Mouse (Mus musculus) myocyte (in vitro differentiated cells): ENCODE measurements around the gene Tdrd5. TPM values are rescaled to one million over a fixed set of nuclear protein-coding genes. Genes with fewer than 3 reads are reported as not detected.

Experiments
- H3K27me3 ChIP-seq: one replicate; pipeline ENCODE4 v1.6.1; 2011; ENCODE audit not compliant: control insufficient read depth, insufficient read depth, insufficient read length
- H3K36me3 ChIP-seq: one replicate; pipeline ENCODE4 v1.6.1; 2011; ENCODE audit not compliant: control insufficient read depth, insufficient read depth
- H3K4me2 ChIP-seq: one replicate; pipeline ENCODE4 v1.6.1; 2011; ENCODE audit warnings: low read depth, control low read depth
- H3K4me3 ChIP-seq: one replicate; pipeline ENCODE4 v1.5.1; 2011; ENCODE audit warnings: mild to moderate bottlenecking, control low read depth, moderate library complexity
- H3K79me2 ChIP-seq: one replicate; pipeline ENCODE4 v1.6.1; 2011; ENCODE audit not compliant: control insufficient read depth, insufficient read depth
- H3ac ChIP-seq: one replicate; pipeline ENCODE4 v1.6.1; 2011; ENCODE audit not compliant: control insufficient read depth, insufficient read length
- CEBPB ChIP-seq: IDR thresholded peaks from 2 replicates; pipeline ENCODE4 v1.6.1; 2011; ENCODE audit warnings: mild to moderate bottlenecking, moderate library complexity; ENCODE audit not compliant: poor library complexity, insufficient read depth, severe bottlenecking
- E2F4 ChIP-seq: IDR thresholded peaks from one replicate; pipeline ENCODE4 v1.6.1; 2011; ENCODE audit warnings: mild to moderate bottlenecking, control low read depth, moderate library complexity; ENCODE audit not compliant: insufficient read depth
- MAX ChIP-seq: IDR thresholded peaks from one replicate; pipeline ENCODE4 v1.6.1; 2011; ENCODE audit warnings: low read depth, mild to moderate bottlenecking, control low read depth
- MYOD1 ChIP-seq, 3 experiments: IDR thresholded peaks; one replicate each; pipeline ENCODE4 v1.6.1; 2011; ENCODE audit warnings: control low read depth in 2 of 3, low read depth in 2 of 3, mild to moderate bottlenecking in 2 of 3, moderate library complexity in 1 of 3; ENCODE audit not compliant: insufficient read length in 2 of 3, control insufficient read depth in 1 of 3
- MYOG ChIP-seq, 3 experiments: IDR thresholded peaks; one replicate each; pipeline ENCODE4 v1.6.1; 2011; ENCODE audit warnings: control low read depth in 2 of 3, low read depth in 2 of 3, mild to moderate bottlenecking in 2 of 3; ENCODE audit not compliant: insufficient read length in 2 of 3, control insufficient read depth in 1 of 3, insufficient read depth in 1 of 3
- POLR2A ChIP-seq: IDR thresholded peaks from one replicate; pipeline ENCODE4 v1.6.1; 2011; ENCODE audit warnings: low read depth, mild to moderate bottlenecking, control low read depth, moderate library complexity; ENCODE audit not compliant: insufficient read length
- POLR2AphosphoS2 ChIP-seq: IDR thresholded peaks from one replicate; pipeline ENCODE4 v1.6.1; 2011; ENCODE audit warnings: low read depth, control low read depth; ENCODE audit not compliant: insufficient read length
- REST ChIP-seq: IDR thresholded peaks from one replicate; pipeline ENCODE4 v1.6.1; 2011; ENCODE audit warnings: mild to moderate bottlenecking, control low read depth, moderate library complexity; ENCODE audit not compliant: insufficient read depth, insufficient read length
- SRF ChIP-seq: IDR thresholded peaks from one replicate; pipeline ENCODE4 v1.6.1; 2011; ENCODE audit warnings: low read depth; ENCODE audit not compliant: control insufficient read depth, insufficient read length
- TCF12 ChIP-seq: IDR thresholded peaks from one replicate; pipeline ENCODE4 v1.6.1; 2011; ENCODE audit warnings: mild to moderate bottlenecking, control low read depth; ENCODE audit not compliant: poor library complexity, insufficient read depth, severe bottlenecking
- TCF3 ChIP-seq: IDR thresholded peaks from one replicate; pipeline ENCODE4 v1.6.1; 2011; ENCODE audit warnings: low read depth, control low read depth; ENCODE audit not compliant: insufficient read length
- USF1 ChIP-seq: IDR thresholded peaks from one replicate; pipeline ENCODE4 v1.6.1; 2011; ENCODE audit warnings: low read depth, mild to moderate bottlenecking, control low read depth, moderate library complexity
- polyA plus RNA-seq: library from polyadenylated mRNA; unstranded; fragments of >200 nt; fragmentation: generic; extraction: Trizol; gene quantifications from one replicate; pipeline ENCODE4 v1.2.1, GENCODE M21; 2012; ENCODE audit warnings: missing spikeins

Gene Tdrd5
- polyA plus RNA-seq, 1 experiment, result 0.05 TPM

DNA sequence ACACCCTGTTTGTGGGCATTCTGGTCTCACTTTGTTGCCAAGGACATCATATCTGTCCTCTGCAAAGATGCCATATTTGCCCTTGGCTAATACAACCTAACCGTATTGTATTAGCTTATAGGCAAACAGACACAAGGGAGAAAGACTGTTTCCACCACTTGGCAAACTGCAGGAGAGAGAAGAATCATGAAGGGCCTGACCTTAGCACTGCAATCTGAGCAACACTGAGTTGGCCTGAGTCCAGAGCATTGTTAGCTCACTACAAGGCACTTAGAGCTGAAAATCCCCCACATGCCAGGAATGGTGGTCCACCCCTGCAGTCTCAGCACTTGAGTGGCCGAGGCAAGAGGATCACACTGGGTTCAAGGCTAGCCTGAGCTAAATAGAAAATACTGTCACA lies 84.9 kb downstream of the Tdrd5 start:
- Histone ChIP-seq H3K36me3 (no peaks in the 10 kb centered on the region), H3K27me3 (no peaks in the 10 kb centered on the region), H3ac (no peak overlapping the region), H3K4me2 (no peak overlapping the region), H3K79me2 (no peaks in the 10 kb centered on the region), H3K4me3 (no peak overlapping the region)
- TF ChIP-seq POLR2A (no peak), MYOD1 (IDR thresholded peaks at IDR 0.05; ENCODE audit: control insufficient read depth in 1 of 3, insufficient read length in 2 of 3, low read depth in 2 of 3) (no peak), CEBPB (no peak), TCF12 (no peak), SRF (no peak), MYOG (IDR thresholded peaks at IDR 0.05; ENCODE audit: control insufficient read depth in 1 of 3, insufficient read depth in 1 of 3, insufficient read length in 2 of 3, low read depth in 2 of 3) (no peak), USF1 (no peak), POLR2AphosphoS2 (no peak), TCF3 (no peak), MAX (no peak), E2F4 (no peak), REST (no peak)

DNA sequence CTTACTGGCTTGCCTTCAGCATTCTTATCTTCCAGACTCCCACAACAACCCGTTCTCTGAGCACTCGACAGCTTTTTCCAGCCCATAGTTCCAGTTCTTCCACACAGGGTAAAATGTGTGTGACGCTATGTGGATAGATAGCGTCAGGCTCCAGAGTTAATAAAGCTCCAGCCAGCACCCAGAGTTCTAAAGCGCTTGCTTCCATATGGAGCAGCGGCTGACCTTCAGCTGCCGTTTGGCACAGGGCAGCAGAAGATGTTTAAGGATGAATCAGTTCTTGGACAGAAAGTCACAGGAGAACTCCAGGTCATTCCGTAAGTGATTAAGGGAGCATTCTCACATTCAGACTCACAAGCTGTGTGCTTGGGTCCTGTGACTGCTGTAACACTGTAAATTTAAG lies 85.5 kb downstream of the Tdrd5 start:
- TF ChIP-seq TCF3, result no peak
- TF ChIP-seq MYOG (IDR thresholded peaks at IDR 0.05; ENCODE audit: control insufficient read depth in 1 of 3, insufficient read depth in 1 of 3, insufficient read length in 2 of 3, low read depth in 2 of 3), result no peak
- TF ChIP-seq POLR2A, result no peak
- no peak for TF ChIP-seq SRF
- TF ChIP-seq POLR2AphosphoS2, result no peak
- no peak for TF ChIP-seq TCF12
- no peak for TF ChIP-seq E2F4
- no peak for TF ChIP-seq REST
- TF ChIP-seq MAX, result no peak
- TF ChIP-seq MYOD1 (IDR thresholded peaks at IDR 0.05; ENCODE audit: control insufficient read depth in 1 of 3, insufficient read length in 2 of 3, low read depth in 2 of 3), result no peak
- no peak for TF ChIP-seq CEBPB
- TF ChIP-seq USF1, result no peak
- no peak overlapping the region for H3K4me3 ChIP-seq
- peak overlapping the region; percentile 57 for H3K4me2 ChIP-seq
- H3ac ChIP-seq, result no peak overlapping the region
- no peaks in the 10 kb centered on the region for H3K79me2 ChIP-seq
- no peaks in the 10 kb centered on the region for H3K27me3 ChIP-seq
- H3K36me3 ChIP-seq, result no peaks in the 10 kb centered on the region

DNA sequence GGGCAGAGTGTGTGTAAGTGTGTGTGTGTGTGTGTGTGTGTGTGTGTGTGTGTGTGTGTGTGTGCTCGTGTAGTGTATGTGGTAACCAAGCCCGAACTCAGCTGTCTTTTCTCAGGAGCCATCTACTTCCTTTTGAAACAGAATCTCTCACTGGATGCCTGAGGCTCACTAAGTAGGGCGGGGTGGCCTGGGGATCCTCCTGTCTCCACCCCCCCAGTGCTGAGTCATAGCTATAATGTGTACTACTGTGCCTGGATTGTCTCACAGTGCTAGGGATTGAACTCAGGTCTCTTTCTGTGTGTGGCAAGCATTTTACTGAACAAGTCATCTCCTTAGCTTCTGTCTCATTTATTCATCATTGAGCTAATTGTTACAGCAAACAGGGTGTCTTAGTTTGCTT lies 86.1 kb downstream of the Tdrd5 start:
- H3K4me3 ChIP-seq, result no peak overlapping the region
- H3K36me3 ChIP-seq, result no peaks in the 10 kb centered on the region
- H3K27me3 ChIP-seq, result no peaks in the 10 kb centered on the region
- H3K79me2 ChIP-seq, result no peaks in the 10 kb centered on the region
- peak overlapping the region; percentile 57 for H3K4me2 ChIP-seq
- TF ChIP-seq POLR2A (peak; percentile 11), CEBPB (no peak), MYOD1 (IDR thresholded peaks at IDR 0.05; ENCODE audit: control insufficient read depth in 1 of 3, insufficient read length in 2 of 3, low read depth in 2 of 3) (peak in 2 of 3 experiments; percentile 24 to 50), MYOG (IDR thresholded peaks at IDR 0.05; ENCODE audit: control insufficient read depth in 1 of 3, insufficient read depth in 1 of 3, insufficient read length in 2 of 3, low read depth in 2 of 3) (peak in 1 of 3 experiments; percentile 50)
- no peak overlapping the region for H3ac ChIP-seq

DNA sequence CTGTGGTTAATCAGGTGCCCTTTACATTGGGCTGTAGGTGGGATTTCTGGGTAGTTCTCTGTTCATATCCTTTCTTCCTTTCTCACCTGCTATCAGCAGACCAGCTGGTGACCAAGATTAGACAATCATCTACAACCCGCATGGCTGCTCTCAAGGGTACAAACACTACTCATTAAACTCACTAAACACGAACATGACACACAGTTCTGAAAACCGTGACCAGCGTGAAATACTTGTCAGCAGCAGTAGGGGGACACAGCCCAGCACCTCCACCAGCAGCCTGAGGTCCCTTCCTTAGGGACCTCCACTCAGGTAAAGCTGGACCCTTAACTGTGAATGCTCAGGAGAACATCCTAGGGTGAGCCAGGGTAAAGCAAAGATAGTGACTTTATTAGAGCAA lies 87.2 kb downstream of the Tdrd5 start:
- Histone ChIP-seq H3K4me3 (no peak overlapping the region), H3K36me3 (no peaks in the 10 kb centered on the region), H3K27me3 (no peaks in the 10 kb centered on the region), H3K79me2 (no peaks in the 10 kb centered on the region), H3K4me2 (no peak overlapping the region), H3ac (no peak overlapping the region)
- TF ChIP-seq E2F4, result no peak
- no peak for TF ChIP-seq MAX
- TF ChIP-seq REST, result no peak
- TF ChIP-seq CEBPB, result no peak
- no peak for TF ChIP-seq POLR2AphosphoS2
- TF ChIP-seq TCF3, result no peak
- no peak for TF ChIP-seq TCF12
- no peak for TF ChIP-seq USF1
- no peak for TF ChIP-seq POLR2A
- no peak for TF ChIP-seq MYOD1 (IDR thresholded peaks at IDR 0.05; ENCODE audit: control insufficient read depth in 1 of 3, insufficient read length in 2 of 3, low read depth in 2 of 3)
- TF ChIP-seq MYOG (IDR thresholded peaks at IDR 0.05; ENCODE audit: control insufficient read depth in 1 of 3, insufficient read depth in 1 of 3, insufficient read length in 2 of 3, low read depth in 2 of 3), result no peak
- no peak for TF ChIP-seq SRF

DNA sequence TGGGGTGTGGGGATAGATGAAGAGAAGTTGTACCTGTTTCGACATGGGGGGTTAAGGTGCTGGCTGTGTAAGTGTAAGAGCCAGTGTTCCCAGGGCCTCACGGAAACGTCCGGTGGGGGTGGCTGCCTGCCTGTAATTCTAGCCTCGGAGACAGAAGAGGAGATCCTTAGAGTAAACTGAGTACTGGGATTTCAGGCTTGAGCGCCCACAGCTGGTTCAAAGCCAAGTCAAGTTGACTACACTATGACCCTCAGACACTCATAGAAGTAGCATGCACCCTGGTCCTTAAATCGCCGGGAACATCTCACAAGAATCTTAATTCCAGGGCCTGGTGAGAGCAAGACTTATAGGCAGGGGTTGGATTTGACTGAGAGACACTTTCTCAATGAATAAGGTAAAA lies 88.8 kb downstream of the Tdrd5 start:
- Histone ChIP-seq H3K27me3 (no peaks in the 10 kb centered on the region), H3K4me2 (no peak overlapping the region), H3K79me2 (no peaks in the 10 kb centered on the region), H3ac (no peak overlapping the region), H3K36me3 (no peaks in the 10 kb centered on the region), H3K4me3 (no peak overlapping the region)
- no peak for TF ChIP-seq MAX
- TF ChIP-seq TCF3, result no peak
- no peak for TF ChIP-seq MYOD1 (IDR thresholded peaks at IDR 0.05; ENCODE audit: control insufficient read depth in 1 of 3, insufficient read length in 2 of 3, low read depth in 2 of 3)
- no peak for TF ChIP-seq POLR2AphosphoS2
- no peak for TF ChIP-seq E2F4
- no peak for TF ChIP-seq REST
- no peak for TF ChIP-seq SRF
